Mouse (Mus musculus) right cerebral cortex, postnatal 14 days (tissue): ENCODE results near the gene Dlg2.

ENCODE experiments used
- DNase-seq: peaks from one replicate; pipeline ENCODE4 v3.0.0; 2022

The Dlg2 gene

DNA sequence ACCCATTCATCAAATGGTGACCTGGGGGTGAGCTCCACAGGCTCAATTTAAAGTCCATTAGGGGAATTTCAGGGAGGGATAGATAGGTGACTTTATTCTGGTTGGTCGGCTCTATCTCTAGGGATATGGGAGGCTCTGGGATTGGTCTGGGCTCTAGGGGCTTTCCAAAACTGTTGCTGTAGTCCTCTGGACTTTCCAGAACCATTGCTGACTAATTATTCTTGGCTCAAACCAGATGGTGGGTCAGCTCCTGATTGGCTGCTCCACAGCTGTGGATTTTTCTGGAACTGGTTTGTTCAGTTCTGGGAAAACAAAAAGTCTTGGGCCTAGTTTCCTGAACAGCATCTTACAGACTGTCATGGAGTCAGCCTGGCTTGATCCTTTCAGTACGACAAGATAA, 2017.0 kb downstream of the Dlg2 start:
- DNase-seq, result no peak
